Mouse (Mus musculus): ENCODE measurements at regions not wholly inside any gene's neighbourhood (a gene's known extent, or its start where the extent isn't known, plus 50 kb on each side); places are given as distances from the start of the nearest gene placed in this dataset.

GRCm38 (mm10) chr11:17324651-17325050, 67.3 kb downstream of the C1d start:
- DNase-seq (ENCODE audit: low read depth, low spot score): no peak

- no peak for DNase-seq (ENCODE audit: low read depth, low spot score)
These were observed 68.6 kb downstream of the C1d start for GRCm38 (mm10) chr11:17325731-17326646.

- DNase-seq (ENCODE audit: low read depth, low spot score): no peak
These were observed 69.3 kb downstream of the C1d start for GRCm38 (mm10) chr11:17326695-17327094.

- no peak for DNase-seq (ENCODE audit: low read depth, low spot score)
These were observed 94.1 kb downstream of the C1d start for GRCm38 (mm10) chr11:17351476-17351875.

GRCm38 (mm10) chr11:17352148-17353130, 95.1 kb downstream of the C1d start:
- DNase-seq (ENCODE audit: low read depth, low spot score): no peak

GRCm38 (mm10) chr11:17359698-17360254, 102.4 kb downstream of the C1d start:
- no peak for DNase-seq (ENCODE audit: low read depth, low spot score)

GRCm38 (mm10) chr11:17377859-17378258, 120.5 kb downstream of the C1d start:
- DNase-seq (ENCODE audit: low read depth, low spot score): no peak

GRCm38 (mm10) chr11:17386756-17387155, 129.4 kb downstream of the C1d start:
- no peak for DNase-seq (ENCODE audit: low read depth, low spot score)

GRCm38 (mm10) chr11:17393832-17394231, 136.5 kb downstream of the C1d start:
- no peak for DNase-seq (ENCODE audit: low read depth, low spot score)

- DNase-seq (ENCODE audit: low read depth, low spot score): no peak
These were observed 157.2 kb downstream of the C1d start for GRCm38 (mm10) chr11:17414531-17414930.

- DNase-seq (ENCODE audit: low read depth, low spot score): no peak
These were observed 157.8 kb downstream of the C1d start for GRCm38 (mm10) chr11:17415144-17415543.

- DNase-seq (ENCODE audit: low read depth, low spot score): no peak
These were observed 160.4 kb downstream of the C1d start for GRCm38 (mm10) chr11:17417656-17418289.

GRCm38 (mm10) chr11:17442133-17442532, 184.8 kb downstream of the C1d start:
- DNase-seq (ENCODE audit: low read depth, low spot score): no peak

GRCm38 (mm10) chr11:17449289-17449688, 191.9 kb downstream of the C1d start:
- DNase-seq (ENCODE audit: low read depth, low spot score): no peak

GRCm38 (mm10) chr11:17450360-17451045, 193.1 kb downstream of the C1d start:
- DNase-seq (ENCODE audit: low read depth, low spot score): no peak

GRCm38 (mm10) chr11:17451451-17451850, 194.1 kb downstream of the C1d start:
- DNase-seq (ENCODE audit: low read depth, low spot score): no peak

GRCm38 (mm10) chr11:17453530-17453929, 196.2 kb downstream of the C1d start:
- DNase-seq (ENCODE audit: low read depth, low spot score): no peak

- no peak for DNase-seq (ENCODE audit: low read depth, low spot score)
These were observed 201.6 kb downstream of the C1d start for GRCm38 (mm10) chr11:17458946-17459345.

GRCm38 (mm10) chr11:17460024-17460919, 202.9 kb downstream of the C1d start:
- peak; percentile 7 for DNase-seq (ENCODE audit: low read depth, low spot score)

- no peak for DNase-seq (ENCODE audit: low read depth, low spot score)
These were observed 203.5 kb downstream of the C1d start for GRCm38 (mm10) chr11:17460920-17461279.
